Comparison of ENCODE assay signal across 12 mouse cellular contexts in genomic region chr3:35066824-35067223, GRCm38 (mm10).
A peak's percentile ranks its signal among the peaks of the same experiment; 100 is the strongest.
DNase-seq lines count a peak whose midpoint lies in the region; ATAC-seq lines count a peak whose summit lies in the region.
"Had no signal": no experiment of that assay in that cellular context is flagged by ENCODE, and none has a peak within 500 bp of the region (broad histone marks: within the 10 kb centered on the region; RNA-seq: fewer than 3 reads in every experiment).

No protein-coding gene starts in this region.

- H3K27me3 ChIP-seq in midbrain, embryonic 11.5 days (ENCODE audit: control insufficient read depth, insufficient read depth, low read length), result no peaks in the 10 kb centered on the region
- H3K27me3 ChIP-seq in limb, embryonic 10.5 days (ENCODE audit: low read depth, poor library complexity, severe bottlenecking), result no peaks in the 10 kb centered on the region
- H3K27me3 ChIP-seq: CH12.LX; limb, embryonic 15.5 days had no signal

- 0 out of 2 replicates have a peak, but pooled peaks have one; percentile 35 for ATAC-seq in midbrain, embryonic 11.5 days (ENCODE audit: low FRiP score)
- ATAC-seq: inflammation-experienced regulatory T-cells, adult 6 months had no signal

- no peak overlapping the region for H3K4me3 ChIP-seq in midbrain, embryonic 11.5 days (ENCODE audit: low read depth, low read length)
- H3K4me3 ChIP-seq in limb, embryonic 10.5 days, result no peak overlapping the region
- H3K4me3 ChIP-seq: limb, embryonic 15.5 days had no signal

- no peak overlapping the region for H3K27ac ChIP-seq in midbrain, embryonic 11.5 days (ENCODE audit: low read depth, low read length)
- no peak overlapping the region for H3K27ac ChIP-seq in limb, embryonic 10.5 days
- H3K27ac ChIP-seq: limb, embryonic 15.5 days had no signal

- no peaks in the 10 kb centered on the region for H3K36me3 ChIP-seq in midbrain, embryonic 11.5 days (ENCODE audit: control insufficient read depth, insufficient read depth, low read length)
- H3K36me3 ChIP-seq in limb, embryonic 10.5 days, result no peaks in the 10 kb centered on the region
- H3K36me3 ChIP-seq: limb, embryonic 15.5 days had no signal

- no peak overlapping the region for H3K4me2 ChIP-seq in midbrain, embryonic 11.5 days
- H3K4me2 ChIP-seq: limb, embryonic 15.5 days had no signal

- H3K4me1 ChIP-seq in midbrain, embryonic 11.5 days (ENCODE audit: control insufficient read depth, insufficient read depth, low read length), result no peaks in the 10 kb centered on the region
- H3K4me1 ChIP-seq in limb, embryonic 10.5 days, result no peaks in the 10 kb centered on the region
- H3K4me1 ChIP-seq: limb, embryonic 15.5 days had no signal

- peak; percentile 77 for DNase-seq in heart, adult 11 months
- no peak for DNase-seq in heart, adult 18-20 months
- DNase-seq in right cerebral cortex, adult 18-20 months, result peak; percentile 62
- DNase-seq in right cerebral cortex, postnatal 4 days, result no peak
- DNase-seq in midbrain, embryonic 11.5 days (ENCODE audit: low spot score, missing footprints), result no peak
- DNase-seq in urinary bladder, postnatal 25 days (ENCODE audit: low spot score), result peak; percentile 16
- DNase-seq in kidney, postnatal 36 days, result no peak
- DNase-seq in limb, embryonic 10.5 days (ENCODE audit: low spot score), result no peak
- DNase-seq: gastrocnemius, postnatal 25 days had no signal

- no peak overlapping the region for H3K9ac ChIP-seq in midbrain, embryonic 11.5 days (ENCODE audit: low read length)
- H3K9ac ChIP-seq: limb, embryonic 15.5 days had no signal

- 44% methylated on average over 9 of the region's 9 CpGs for WGBS in midbrain, embryonic 11.5 days
- WGBS in limb, embryonic 10.5 days, result 77% methylated on average over 9 of the region's 9 CpGs

- no peaks in the 10 kb centered on the region; the same call in 1 of the 2 replicates for H3K9me3 ChIP-seq in midbrain, embryonic 11.5 days (ENCODE audit: control insufficient read depth, low read length)
- no peaks in the 10 kb centered on the region for H3K9me3 ChIP-seq in limb, embryonic 10.5 days (replicated peaks)
- H3K9me3 ChIP-seq: limb, embryonic 15.5 days had no signal

Comparison
In these comparisons a context has a peak if more than half of its experiments do, and no peak if none do; other contexts are left out.
1. DNase-seq: peak in heart, adult 11 months (single experiment), right cerebral cortex, adult 18-20 months (single experiment) and urinary bladder, postnatal 25 days (single experiment); none in heart, adult 18-20 months (0 of 2), right cerebral cortex, postnatal 4 days (single experiment), midbrain, embryonic 11.5 days (single experiment), kidney, postnatal 36 days (0 of 2) and limb, embryonic 10.5 days (single experiment).